Mouse (Mus musculus): ENCODE results near the gene Avpr2. TPM values are rescaled to one million over a fixed set of nuclear protein-coding genes. Genes with fewer than 3 reads are reported as not detected.
A peak's percentile ranks its signal among the peaks of the same experiment; 100 is the strongest.

Gene Avpr2
- total RNA-seq (2021) = not detected
- long read RNA-seq, experiment 1 = 0 reads
- long read RNA-seq, experiment 2 = 0 reads

GRCm38 (mm10) chrX:73891551-73892152 lies at the start of gene Avpr2:
Avpr2 (plus strand) TSS chrX:73892102.
- DNase-seq = no peak
- intact Hi-C loops (cut with DNase I) = no loop called here

DNA sequence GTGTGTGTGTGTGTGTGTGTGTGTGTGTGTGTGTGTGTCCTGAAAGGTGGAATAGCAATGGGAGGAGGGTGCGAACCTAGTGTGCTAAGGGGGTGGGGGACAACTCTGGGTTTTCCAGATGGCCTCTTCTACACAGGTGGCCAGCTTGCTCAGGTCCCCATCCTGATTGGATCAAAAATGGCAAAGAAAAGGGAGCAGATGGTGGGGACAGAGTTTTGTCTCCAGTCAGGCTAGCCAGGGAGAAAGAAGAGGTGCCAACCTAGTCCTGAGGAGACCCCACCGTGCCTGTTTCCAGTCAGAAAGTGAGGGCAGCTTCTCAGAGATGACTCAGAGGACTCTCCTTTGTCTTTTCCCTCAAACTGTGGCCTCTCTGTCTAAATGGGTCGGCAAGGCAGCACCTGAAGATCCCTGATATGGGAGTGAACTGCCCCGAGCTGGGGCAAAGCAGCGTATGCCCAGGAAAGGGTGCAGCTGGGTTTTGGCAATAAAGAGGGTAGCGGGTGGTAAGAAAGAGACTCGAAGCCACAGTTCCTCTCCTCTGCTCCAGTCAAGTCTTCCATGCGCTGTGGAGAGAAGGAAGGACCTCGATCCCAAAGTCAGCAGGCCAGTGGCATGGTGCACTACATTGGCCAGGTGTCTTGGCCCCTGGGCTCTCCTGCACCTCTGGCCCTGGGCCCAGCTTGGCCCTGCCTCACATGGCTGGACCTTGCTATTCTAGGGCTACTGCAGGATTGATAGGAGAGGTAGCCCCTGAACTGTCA lies 37.4 kb upstream of the Avpr2 start:
- DNase-seq = peak in 1 of 2 experiments; percentile 1
- intact Hi-C loops (cut with DNase I) = no loop called here

DNA sequence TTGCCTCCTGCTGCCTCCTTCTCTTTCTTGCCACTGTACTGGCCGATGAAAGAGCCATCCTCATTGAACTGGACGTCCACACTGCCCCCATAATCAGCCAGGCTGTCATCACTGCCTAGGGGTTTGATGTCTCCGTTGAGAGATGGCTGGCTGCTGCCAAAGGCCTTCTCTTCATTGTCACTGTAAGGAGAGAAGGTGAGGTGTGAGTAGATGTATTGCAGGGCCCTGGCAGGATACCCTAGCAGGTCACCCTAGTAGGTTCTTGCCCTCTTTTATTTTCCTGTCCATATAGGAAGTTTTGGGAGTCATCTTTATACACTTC lies 36.9 kb upstream of the Avpr2 start:
- peak in 1 of 2 experiments; percentile 18 for DNase-seq
- intact Hi-C loops (cut with DNase I) = no loop called here

DNA sequence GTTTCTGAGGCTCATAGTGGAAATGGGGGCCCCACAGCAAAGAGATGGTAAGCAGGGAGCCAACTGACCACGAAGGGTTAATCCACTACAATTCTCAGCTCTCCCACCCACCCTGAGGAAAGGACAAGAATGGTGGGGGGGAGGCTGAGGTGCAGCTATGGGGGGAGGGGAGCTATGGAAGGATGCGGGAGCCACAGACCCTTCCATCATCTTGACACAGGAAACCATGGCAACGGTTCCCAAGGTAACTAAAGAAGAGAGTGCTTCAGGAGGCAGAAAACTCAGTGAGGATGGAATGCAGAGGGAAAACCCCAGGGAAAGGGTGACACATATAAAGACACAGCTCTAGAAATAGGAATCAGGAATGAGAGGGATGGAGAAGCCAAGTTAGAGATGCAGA lies 27.2 kb upstream of the Avpr2 start:
- intact Hi-C loops (cut with DNase I) = no loop called here
- DNase-seq = no peak

DNA sequence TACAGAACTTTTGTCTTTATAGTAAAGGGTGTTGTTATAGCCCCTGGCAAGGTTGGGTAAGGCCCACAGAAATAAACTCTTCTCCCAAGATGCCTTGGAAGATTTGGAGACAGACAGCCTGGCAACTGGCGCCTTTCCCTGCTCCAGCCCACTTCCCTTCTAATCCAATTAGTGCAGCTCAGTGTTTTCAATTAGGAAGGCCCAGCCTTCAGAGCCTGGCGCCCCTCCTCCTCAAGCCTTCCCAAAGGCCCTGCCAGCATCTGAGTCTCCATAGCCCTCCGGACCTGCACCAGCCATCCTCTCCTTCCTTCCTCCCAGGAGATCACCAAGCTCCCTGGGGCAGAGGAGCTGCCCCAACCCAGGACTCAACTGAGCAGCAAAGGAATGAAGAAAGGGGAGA lies 24.6 kb upstream of the Avpr2 start:
- intact Hi-C loops (cut with DNase I) = no loop called here
- DNase-seq = no peak

DNA sequence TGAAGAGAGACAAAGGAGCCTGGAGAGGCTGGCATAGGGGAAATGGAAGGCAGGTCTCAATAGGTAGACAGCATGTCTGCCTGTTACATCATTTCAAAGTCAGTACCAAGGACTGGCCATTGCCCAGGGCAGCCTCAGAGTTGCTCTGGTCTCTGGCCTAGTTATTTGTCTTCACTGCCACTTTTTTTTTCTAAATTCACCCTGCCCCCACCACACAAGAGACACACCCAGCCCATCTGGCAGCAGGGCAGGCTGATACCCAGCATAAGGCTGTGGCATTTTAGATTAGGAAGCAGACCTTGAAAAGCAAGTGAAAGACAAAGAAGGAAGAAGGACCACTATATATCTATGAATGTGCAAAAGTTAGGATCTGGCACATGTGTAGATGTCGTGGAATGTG lies 24.1 kb upstream of the Avpr2 start:
- no peak for DNase-seq
- intact Hi-C loops (cut with DNase I) = no loop called here

GRCm38 (mm10) chrX:73869334-73869733 lies 22.6 kb upstream of the Avpr2 start:
- DNase-seq = peak; percentile 37 to 38

DNA sequence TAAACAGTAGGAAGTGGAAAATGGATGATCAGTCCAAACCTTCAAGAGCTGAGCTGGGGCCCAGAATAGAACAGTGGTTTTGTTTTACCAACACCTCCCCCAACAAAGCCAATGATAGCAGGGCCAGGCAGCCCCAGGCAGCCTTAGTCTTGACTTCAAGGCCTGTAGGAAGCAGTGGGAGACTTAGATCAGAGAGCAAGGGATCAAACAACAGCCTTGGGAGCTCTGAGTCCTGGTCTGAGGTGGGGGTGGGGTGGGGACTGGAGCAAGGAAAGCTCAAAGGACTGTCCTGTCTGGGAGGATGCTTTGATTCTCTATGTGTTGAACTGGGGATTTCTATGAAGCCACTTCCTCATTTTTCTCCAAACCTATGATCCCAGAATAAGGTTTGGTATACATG lies 20.4 kb upstream of the Avpr2 start:
- no peak for DNase-seq
- intact Hi-C loops (cut with DNase I) = no loop called here

More at GRCm38 (mm10) chrX:73869334-73869733, 22.6 kb upstream of the Avpr2 start:
- intact Hi-C loops (cut with DNase I) = no loop called here

GRCm38 (mm10) chrX:73871956-73872355 lies 19.9 kb upstream of the Avpr2 start:
- intact Hi-C loops (cut with DNase I) = no loop called here
- DNase-seq = no peak

GRCm38 (mm10) chrX:73875881-73876280 lies 16.0 kb upstream of the Avpr2 start:
- intact Hi-C loops (cut with DNase I) = no loop called here
- no peak for DNase-seq

- DNase-seq = no peak
- intact Hi-C loops (cut with DNase I) = no loop called here
Measured at GRCm38 (mm10) chrX:73877014-73877413, 14.9 kb upstream of the Avpr2 start.

DNA sequence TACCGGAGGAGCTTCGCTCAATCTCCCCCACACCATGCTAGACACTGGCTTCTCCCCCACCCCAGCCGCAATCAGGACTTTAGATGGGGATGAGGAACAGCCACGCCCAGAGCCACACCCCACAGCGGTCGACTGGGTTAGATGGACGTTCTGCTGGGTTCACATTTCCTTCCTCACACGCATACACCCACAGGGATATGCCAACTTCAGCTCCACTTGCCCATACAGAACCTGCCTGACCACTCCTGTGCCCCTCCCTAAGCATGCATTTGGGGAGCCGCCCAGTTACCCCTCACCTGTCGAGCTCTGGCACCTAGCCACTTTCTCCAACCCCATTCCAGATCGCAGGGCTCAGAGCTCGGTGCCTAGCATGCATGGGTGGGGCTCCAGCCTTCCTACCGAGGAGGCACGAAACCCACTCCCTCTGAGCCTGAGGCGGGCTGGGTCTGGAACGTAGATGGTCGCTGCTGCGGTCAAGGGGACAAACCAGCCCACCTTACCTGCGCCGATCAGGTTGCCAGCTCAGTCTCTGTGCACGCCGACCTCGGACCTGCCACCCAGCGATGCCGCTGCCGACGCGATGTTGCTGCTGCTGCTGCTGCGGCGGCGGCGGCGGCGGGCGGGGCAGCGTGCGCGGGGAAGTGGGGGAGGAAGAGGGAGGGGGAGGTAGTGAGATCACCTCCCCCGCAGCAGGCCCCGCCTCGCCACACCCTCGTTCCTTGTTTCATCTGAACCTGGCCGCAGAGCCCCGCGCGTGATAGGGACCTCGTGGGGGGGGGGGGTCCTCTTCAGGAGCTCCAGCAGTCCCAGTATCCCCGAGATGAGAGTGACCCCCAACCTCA lies 11.5 kb upstream of the Avpr2 start:
- peak; percentile 8 to 14 for DNase-seq
- intact Hi-C loops (cut with DNase I) = no loop called here

- intact Hi-C loops (cut with DNase I) = no loop called here
- DNase-seq = no peak
Measured at GRCm38 (mm10) chrX:73881036-73881427, 10.9 kb upstream of the Avpr2 start.

DNA sequence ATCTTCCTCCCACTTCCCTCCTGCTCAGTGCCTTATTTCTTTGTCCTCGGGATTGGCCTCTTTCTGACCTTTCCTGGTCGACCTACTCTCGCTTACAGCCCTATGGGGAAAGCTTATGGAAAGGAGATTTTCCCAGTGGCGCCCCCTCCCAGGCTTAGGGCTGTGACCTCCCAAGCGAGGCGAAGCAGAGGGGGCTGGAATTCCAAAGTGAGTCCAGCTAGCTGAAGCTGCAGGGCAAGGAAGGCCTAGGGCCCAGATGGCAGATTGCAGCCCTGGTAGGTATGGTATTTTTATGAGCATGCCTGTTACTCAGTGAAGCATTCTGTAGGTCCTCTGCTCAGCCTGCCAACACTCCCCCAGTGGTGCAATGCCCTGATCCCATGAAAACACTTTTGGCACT lies 10.4 kb upstream of the Avpr2 start:
- DNase-seq = no peak
- intact Hi-C loops (cut with DNase I) = no loop called here

DNA sequence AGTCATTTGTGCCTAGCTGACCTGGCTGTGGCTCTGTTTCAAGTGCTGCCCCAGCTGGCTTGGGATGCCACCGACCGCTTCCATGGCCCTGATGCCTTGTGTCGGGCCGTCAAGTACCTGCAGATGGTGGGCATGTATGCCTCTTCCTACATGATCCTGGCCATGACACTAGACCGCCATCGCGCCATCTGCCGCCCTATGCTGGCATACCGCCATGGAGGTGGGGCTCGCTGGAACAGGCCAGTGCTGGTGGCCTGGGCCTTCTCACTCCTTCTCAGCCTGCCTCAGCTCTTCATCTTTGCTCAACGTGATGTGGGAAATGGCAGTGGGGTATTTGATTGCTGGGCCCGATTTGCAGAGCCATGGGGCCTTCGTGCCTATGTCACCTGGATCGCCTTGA lies 931 bp downstream of the Avpr2 start:
- intact Hi-C loops (cut with DNase I) = no loop called here

GRCm38 (mm10) chrX:73895719-73896118 lies 3.8 kb downstream of the Avpr2 start, which contains the start of gene L1cam:
L1cam (minus strand) TSS chrX:73896105.
- intact Hi-C loops (cut with DNase I) = loop anchor here (2.0 kb wide), 1 partner anchor 97 kb away; no protein-coding TSS in a partner anchor
- DNase-seq = peak; percentile 39 to 48

More for the DNA sequence above, 931 bp downstream of the Avpr2 start:
- DNase-seq = no peak

GRCm38 (mm10) chrX:73897959-73898358 lies 6.1 kb downstream of the Avpr2 start:
- DNase-seq = no peak
- intact Hi-C loops (cut with DNase I) = no loop called here

GRCm38 (mm10) chrX:73910049-73910448 lies 18.1 kb downstream of the Avpr2 start:
- no peak for DNase-seq
- intact Hi-C loops (cut with DNase I) = no loop called here

- DNase-seq = no peak
- intact Hi-C loops (cut with DNase I) = no loop called here
Measured at GRCm38 (mm10) chrX:73910451-73910850, 18.5 kb downstream of the Avpr2 start.

GRCm38 (mm10) chrX:73911156-73911555 lies 19.3 kb downstream of the Avpr2 start:
- peak; percentile 7 to 16 for DNase-seq
- intact Hi-C loops (cut with DNase I) = no loop called here

DNA sequence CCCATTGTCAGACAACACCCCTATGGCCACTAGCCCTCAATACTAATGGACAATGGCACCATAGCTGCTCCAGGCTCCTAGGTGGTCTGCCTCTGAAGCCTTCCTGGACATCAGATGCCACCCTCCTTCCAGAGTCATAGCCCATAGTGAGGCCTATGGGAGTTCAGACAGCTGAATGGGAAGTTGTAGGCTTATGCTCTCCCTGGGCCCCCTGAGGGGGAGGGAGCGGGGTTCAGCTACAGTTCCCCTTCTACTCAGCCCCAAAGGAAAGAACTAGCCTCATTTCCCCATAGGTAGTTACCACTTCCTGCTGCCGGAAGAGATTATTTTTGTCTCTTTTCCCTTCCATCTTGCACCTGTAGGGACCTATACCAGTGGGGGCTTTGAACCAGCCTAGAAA lies 19.7 kb downstream of the Avpr2 start:
- DNase-seq = no peak
- intact Hi-C loops (cut with DNase I) = no loop called here

Data from heart, postnatal 14 days (tissue).